Mouse (Mus musculus) liver, embryonic 14.5 days (tissue): Measurements from ENCODE around the gene Naa25. TPM values are rescaled to one million over a fixed set of nuclear protein-coding genes. Genes with fewer than 3 reads are reported as not detected.

ENCODE experiments used
- ATAC-seq: fragments of 200-750 bp; cut with Nextera tagmentation; 2 replicates; pipeline ENCODE4 v1.8.0; 2017; ENCODE audit warnings: moderate number of reproducible peaks, mild to moderate bottlenecking, moderate library complexity; ENCODE audit not compliant: insufficient read depth
- DNase-seq, 3 experiments: peaks; one replicate each; pipeline ENCODE4 v3.0.0-alpha.2; 2012 to 2013; ENCODE audit warnings: low read depth in 3 of 3, low spot score in 3 of 3
- H3K27ac ChIP-seq: fragments of 300-500 bp; sonication (generic); 2 replicates; pipeline ENCODE4 v1.5.1; 2014; ENCODE audit warnings: moderate library complexity, mild to moderate bottlenecking, control low read depth, inconsistent platforms
- H3K27me3 ChIP-seq: fragments of 300-500 bp; sonication (generic); 2 replicates; pipeline ENCODE4 v1.6.1; 2014; ENCODE audit warnings: mild to moderate bottlenecking, low read length, moderate library complexity; ENCODE audit not compliant: control insufficient read depth, insufficient read depth
- H3K36me3 ChIP-seq: fragments of 300-500 bp; sonication (generic); replicated peaks from 2 replicates; pipeline ENCODE4 v1.6.1; 2014; ENCODE audit warnings: low read depth; ENCODE audit not compliant: control insufficient read depth, insufficient read depth
- H3K4me1 ChIP-seq, 2 experiments: fragments of 200-500 bp in 1 of 2; fragments of 300-500 bp in 1 of 2; sonication (generic) in 1 of 2; replicated peaks; 2 replicates each; pipeline ENCODE4 v1.6.1; 2012 to 2014; ENCODE audit warnings: antibody characterized with exemption in 1 of 2, inconsistent platforms in 1 of 2, low read length in 1 of 2; ENCODE audit not compliant: control insufficient read depth in 2 of 2, insufficient read depth in 2 of 2
- H3K4me2 ChIP-seq: fragments of 300-500 bp; sonication (generic); 2 replicates; pipeline ENCODE4 v1.6.1; 2014; ENCODE audit warnings: low read depth, mild to moderate bottlenecking, control low read depth, moderate library complexity
- H3K4me3 ChIP-seq, 2 experiments: fragments of 200-500 bp in 1 of 2; fragments of 300-500 bp in 1 of 2; sonication (generic) in 1 of 2; 2 replicates each; pipeline ENCODE4 v1.5.1; 2012 to 2014; ENCODE audit warnings: low read depth in 2 of 2, low read length in 2 of 2, mild to moderate bottlenecking in 2 of 2, control low read depth in 1 of 2, inconsistent platforms in 1 of 2, moderate library complexity in 1 of 2; ENCODE audit not compliant: insufficient read depth in 1 of 2
- H3K9ac ChIP-seq: fragments of 300-500 bp; sonication (generic); replicated peaks from 2 replicates; pipeline ENCODE4 v1.6.1; 2014; ENCODE audit warnings: mild to moderate bottlenecking, control low read depth, moderate library complexity
- H3K9me3 ChIP-seq: fragments of 300-500 bp; sonication (generic); 2 replicates; pipeline ENCODE4 v1.6.1; 2016; ENCODE audit warnings: low read length, mixed read lengths; ENCODE audit not compliant: control insufficient read depth
- CTCF ChIP-seq: IDR thresholded peaks from 2 replicates; pipeline ENCODE4 v1.5.1; 2016; ENCODE audit warnings: antibody characterized with exemption, low read depth, control low read depth
- EP300 ChIP-seq: IDR thresholded peaks from 2 replicates; pipeline ENCODE4 v1.6.1; 2016; ENCODE audit warnings: antibody characterized with exemption, low read depth
- WGBS: fragments of 180-500 bp; shearing (Covaris S2); extraction: QIAGEN DNeasy Blood & Tissue Kit; methylation state at CpG from one replicate; pipeline ENCODE4 v1.1.7; 2014; ENCODE audit not compliant: insufficient replicate concordance; 5-methylcytosine and 5-hydroxymethylcytosine counted together
- polyA plus RNA-seq, 2 experiments: library from polyadenylated mRNA; depleted of rRNA in 1 of 2; stranded (reverse) in 1 of 2; unstranded in 1 of 2; fragments of >200 nt; fragmentation: Nextera tagmentation in 1 of 2; extraction: Ambion mirVana in 1 of 2; gene quantifications; 2 replicates each; pipeline versions ENCODE4 v1.2.1 to v1.2.3; 2012 to 2014

Naa25 gene
- polyA plus RNA-seq, 2 experiments, result 8.8 to 18.5 TPM

- H3K9me3 ChIP-seq, result no peaks in the 10 kb centered on the region
- no peak for DNase-seq
- peaks cover 3 to 17% of the 10 kb centered on the region in 2 experiments; a peak in 3 of 4 replicates for H3K4me1 ChIP-seq
- H3K9ac ChIP-seq, result no peak overlapping the region
- no peaks in the 10 kb centered on the region for H3K27me3 ChIP-seq
- no peak for TF ChIP-seq CTCF
- no peak for TF ChIP-seq EP300
- no peak overlapping the region for H3K4me3 ChIP-seq
- peak overlapping the region; percentile 0 for H3K4me2 ChIP-seq
- ATAC-seq, result peak; percentile 38; the same call in 1 of the 2 replicates
- no peaks in the 10 kb centered on the region for H3K36me3 ChIP-seq
- 14% methylated on average over 1 of the region's 1 CpGs for WGBS
- peak overlapping the region; percentile 2; the same call in 1 of the 2 replicates for H3K27ac ChIP-seq
Observed at GRCm38 (mm10) chr5:121462171-121462502, 64.4 kb downstream of the Naa25 start.

- H3K9me3 ChIP-seq, result no peaks in the 10 kb centered on the region
- no peak overlapping the region for H3K4me3 ChIP-seq
- no peak overlapping the region for H3K4me2 ChIP-seq
- H3K9ac ChIP-seq, result no peak overlapping the region
- ATAC-seq, result no peak
- H3K4me1 ChIP-seq, result peaks cover 3 to 17% of the 10 kb centered on the region in 2 experiments; a peak in 3 of 4 replicates
- no peak for DNase-seq
- no peak overlapping the region for H3K27ac ChIP-seq
- TF ChIP-seq CTCF (no peak), EP300 (no peak)
- no peaks in the 10 kb centered on the region for H3K27me3 ChIP-seq
- no peaks in the 10 kb centered on the region for H3K36me3 ChIP-seq
- WGBS, result 72% methylated on average over 5 of the region's 5 CpGs
Observed at GRCm38 (mm10) chr5:121462967-121463366, 65.2 kb downstream of the Naa25 start.

GRCm38 (mm10) chr5:121463601-121464250 lies 66.0 kb downstream of the Naa25 start:
- no peak for DNase-seq
- Histone ChIP-seq H3K9me3 (no peaks in the 10 kb centered on the region), H3K9ac (no peak overlapping the region), H3K4me1 (peaks cover 3 to 17% of the 10 kb centered on the region in 2 experiments; a peak in 3 of 4 replicates), H3K4me3 (no peak overlapping the region), H3K27me3 (no peaks in the 10 kb centered on the region), H3K27ac (no peak overlapping the region), H3K36me3 (no peaks in the 10 kb centered on the region), H3K4me2 (no peak overlapping the region)
- TF ChIP-seq EP300 (no peak), CTCF (no peak)
- 60% methylated on average over 5 of the region's 5 CpGs for WGBS
- ATAC-seq, result no peak

GRCm38 (mm10) chr5:121469566-121469965 lies 71.8 kb downstream of the Naa25 start:
- peaks cover 0 to 20% of the 10 kb centered on the region in 2 experiments for H3K4me1 ChIP-seq
- DNase-seq, result no peak
- no peak for ATAC-seq
- H3K9me3 ChIP-seq, result no peaks in the 10 kb centered on the region
- no peak overlapping the region for H3K4me2 ChIP-seq
- 34% methylated on average over 3 of the region's 3 CpGs for WGBS
- H3K4me3 ChIP-seq, result no peak overlapping the region
- no peaks in the 10 kb centered on the region for H3K36me3 ChIP-seq
- no peak overlapping the region for H3K27ac ChIP-seq
- no peak for TF ChIP-seq EP300
- no peaks in the 10 kb centered on the region for H3K27me3 ChIP-seq
- H3K9ac ChIP-seq, result no peak overlapping the region

DNA sequence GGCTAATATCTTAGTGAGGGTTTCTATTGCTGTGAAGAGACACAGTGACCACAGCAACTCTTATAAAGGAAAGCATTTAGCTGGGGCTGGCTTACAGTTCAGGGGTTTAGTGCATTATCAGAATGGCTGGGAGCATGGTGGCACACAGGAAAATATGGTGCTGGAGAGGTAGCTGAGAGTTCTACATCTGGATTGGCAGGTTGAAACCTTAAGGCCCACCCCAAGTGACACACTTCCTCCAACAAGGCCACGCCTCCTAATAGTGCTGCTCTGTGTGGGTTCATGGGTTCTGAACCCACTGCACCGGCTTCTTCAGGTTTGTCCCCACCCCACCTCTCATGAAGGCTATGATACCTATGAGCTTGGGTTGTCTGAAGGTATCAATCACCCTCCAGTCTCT lies 74.7 kb downstream of the Naa25 start:
- Histone ChIP-seq H3K4me1 (peaks cover 12 to 42% of the 10 kb centered on the region in 2 experiments), H3K9ac (no peak overlapping the region), H3K4me2 (no peak overlapping the region), H3K9me3 (no peaks in the 10 kb centered on the region; the same call in 1 of the 2 replicates), H3K4me3 (no peak overlapping the region), H3K27ac (no peak overlapping the region), H3K36me3 (no peaks in the 10 kb centered on the region), H3K27me3 (no peaks in the 10 kb centered on the region)
- WGBS, result 68% methylated on average over 2 of the region's 2 CpGs
- no peak for TF ChIP-seq EP300
- no peak for TF ChIP-seq CTCF
- no peak for ATAC-seq
- no peak for DNase-seq
